Mouse (Mus musculus): ENCODE results near the gene Lrrc73.

Gene Lrrc73

DNA sequence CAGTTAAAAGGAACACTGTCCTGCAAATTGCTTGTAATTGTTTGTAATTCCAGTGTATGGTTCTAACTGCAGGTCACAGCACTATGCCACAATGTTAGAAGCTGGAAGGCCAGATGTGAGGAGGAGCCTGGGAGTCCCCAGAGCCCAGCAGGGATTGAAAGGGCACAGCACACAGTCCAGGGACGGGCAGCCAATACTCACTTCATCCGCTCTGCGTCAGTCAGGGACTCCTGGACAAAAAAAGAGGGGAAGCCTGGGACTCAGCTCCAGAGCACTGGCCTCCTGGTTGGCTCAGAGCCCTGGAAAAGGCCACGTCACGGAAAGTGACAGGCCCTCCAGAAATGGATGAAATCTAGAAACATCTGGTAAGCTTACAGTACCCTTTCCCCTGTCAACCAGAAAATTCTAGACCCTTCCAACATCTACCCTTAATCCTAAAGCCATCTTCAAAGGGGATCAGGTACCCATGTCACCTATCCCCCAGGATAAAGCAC lies 8.9 kb downstream of the Lrrc73 start:
- no peak for DNase-seq

DNA sequence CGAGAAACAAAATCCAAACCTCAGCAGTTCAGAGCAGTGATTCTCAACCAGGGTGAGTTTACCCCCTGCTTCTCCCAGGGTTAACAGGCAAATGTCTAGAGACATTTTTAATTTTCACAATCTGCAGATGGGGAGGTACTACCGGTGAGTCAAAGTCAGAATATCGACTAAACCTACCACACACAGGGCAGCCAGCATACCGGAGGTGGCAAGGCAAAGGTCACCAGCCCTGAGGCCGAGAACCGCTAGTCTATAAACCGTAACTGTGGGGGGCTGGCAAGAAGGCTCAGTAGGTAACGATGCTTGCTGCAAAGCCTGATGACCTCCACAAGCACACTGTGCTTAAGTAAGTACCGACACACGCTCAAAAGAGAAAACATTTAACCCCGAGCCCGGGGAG lies 12.2 kb downstream of the Lrrc73 start:
- DNase-seq = no peak

DNA sequence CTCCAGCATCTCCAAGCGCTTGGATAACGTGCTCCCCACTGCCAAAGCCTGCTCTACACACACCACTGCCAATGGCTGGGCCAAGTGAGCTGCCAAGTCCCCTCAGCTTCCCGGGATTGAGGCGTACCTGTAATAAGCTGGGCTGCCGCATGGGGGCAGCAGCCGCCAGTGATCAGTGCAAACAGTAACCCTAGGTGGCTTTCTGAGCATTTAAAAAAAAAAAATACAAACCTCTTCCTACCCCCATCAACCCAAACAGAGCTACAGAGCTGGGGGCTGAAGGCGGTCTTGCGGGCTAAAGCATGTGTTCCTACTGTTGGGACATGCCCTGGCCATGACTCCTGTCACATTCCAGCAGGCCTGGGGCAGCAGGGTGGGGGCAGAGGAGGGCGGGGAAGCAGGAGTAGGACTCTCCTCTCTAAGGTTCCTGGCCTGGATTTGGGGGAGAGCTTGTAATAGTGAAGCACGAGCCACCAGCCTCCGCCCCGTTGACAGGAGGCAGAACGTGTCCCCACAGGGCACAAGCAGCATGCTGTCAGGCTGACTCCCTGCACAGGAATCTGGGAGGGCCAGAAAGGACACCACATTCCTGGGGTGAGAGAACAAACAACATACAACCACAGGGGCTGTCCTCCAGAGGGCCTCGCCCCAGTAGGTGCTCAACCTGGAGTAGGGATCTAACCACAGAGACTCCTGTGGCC lies 12.7 kb downstream of the Lrrc73 start:
- DNase-seq = peak; percentile 84

DNA sequence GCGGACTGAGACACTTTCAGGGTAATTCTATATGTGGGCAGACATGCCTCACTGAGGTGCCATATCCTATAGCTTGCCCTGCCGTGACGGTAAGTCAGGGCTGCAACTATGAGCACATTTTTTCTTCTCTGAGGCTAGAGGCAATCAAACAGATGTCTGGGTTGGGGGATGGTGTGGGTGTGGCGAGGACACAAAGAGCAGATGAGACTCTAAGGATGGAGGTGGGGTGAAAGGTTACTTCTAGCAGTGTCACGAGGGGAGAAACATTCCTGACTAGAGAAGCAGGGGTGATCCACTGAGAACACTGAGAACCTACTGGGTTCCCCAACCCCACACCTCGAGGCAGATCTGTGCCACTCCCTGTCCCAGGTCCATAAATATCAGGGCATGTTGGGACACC lies 13.7 kb downstream of the Lrrc73 start:
- DNase-seq = no peak

GRCm38 (mm10) chr17:46267511-46267910 lies 14.2 kb downstream of the Lrrc73 start:
- DNase-seq = no peak

- DNase-seq = no peak
Measured at GRCm38 (mm10) chr17:46268026-46268720, 14.8 kb downstream of the Lrrc73 start.

DNA sequence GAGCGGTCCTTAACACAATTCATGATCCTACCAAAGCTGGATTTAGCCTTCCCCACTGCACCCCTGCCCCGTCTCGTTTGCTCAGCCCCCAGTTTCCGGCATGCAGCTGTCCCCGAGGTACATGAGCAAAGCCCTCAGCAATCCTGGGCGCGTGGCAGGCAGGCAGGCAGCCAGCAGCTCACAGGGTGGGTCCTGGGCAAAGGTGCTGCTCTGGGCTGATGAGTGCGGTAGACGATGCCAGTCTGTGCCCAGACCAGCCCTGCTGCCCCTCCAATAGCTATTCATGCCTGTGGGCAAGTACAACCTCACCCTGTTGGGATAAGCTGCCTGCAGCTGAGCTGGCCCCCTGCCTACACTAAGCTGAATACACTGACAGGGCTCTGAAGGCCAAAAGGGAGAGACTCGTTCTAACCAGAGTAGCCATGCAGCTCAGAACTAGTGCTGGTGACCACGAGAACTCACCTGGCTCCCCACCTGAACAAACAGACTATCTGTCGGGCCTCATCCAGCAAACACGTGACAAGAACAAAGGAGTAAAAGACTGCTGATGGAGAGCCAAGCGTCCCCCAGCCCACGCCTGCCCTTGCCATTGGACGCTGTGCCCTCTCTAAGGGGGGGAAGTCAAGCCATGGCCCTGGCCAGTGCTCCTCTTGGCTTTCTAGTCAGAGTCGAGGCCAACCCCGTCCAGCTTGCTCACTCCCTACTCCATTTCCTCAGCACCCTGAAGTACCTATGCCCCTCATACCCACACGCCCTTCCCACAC lies 16.6 kb downstream of the Lrrc73 start:
- DNase-seq = peak; percentile 64

DNA sequence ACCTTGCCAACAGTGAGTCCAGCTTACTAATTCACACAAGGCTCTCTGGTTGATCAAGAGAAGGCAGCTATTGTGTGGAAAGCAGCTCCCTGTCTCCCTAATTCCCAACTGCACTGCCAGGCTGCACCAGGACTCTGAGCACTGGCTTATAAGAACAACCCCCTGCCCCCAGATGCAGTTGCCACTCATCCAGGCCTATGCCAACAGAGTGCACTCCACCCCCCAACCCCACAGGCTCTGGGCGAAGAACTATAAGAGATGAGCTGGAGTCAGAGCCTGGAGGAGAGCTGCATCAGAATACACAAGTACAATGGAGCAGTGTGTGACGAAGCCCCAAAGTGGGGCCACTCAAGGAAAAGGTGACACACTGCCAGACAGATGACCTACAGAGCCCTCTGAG lies 18.7 kb downstream of the Lrrc73 start:
- no peak for DNase-seq

DNA sequence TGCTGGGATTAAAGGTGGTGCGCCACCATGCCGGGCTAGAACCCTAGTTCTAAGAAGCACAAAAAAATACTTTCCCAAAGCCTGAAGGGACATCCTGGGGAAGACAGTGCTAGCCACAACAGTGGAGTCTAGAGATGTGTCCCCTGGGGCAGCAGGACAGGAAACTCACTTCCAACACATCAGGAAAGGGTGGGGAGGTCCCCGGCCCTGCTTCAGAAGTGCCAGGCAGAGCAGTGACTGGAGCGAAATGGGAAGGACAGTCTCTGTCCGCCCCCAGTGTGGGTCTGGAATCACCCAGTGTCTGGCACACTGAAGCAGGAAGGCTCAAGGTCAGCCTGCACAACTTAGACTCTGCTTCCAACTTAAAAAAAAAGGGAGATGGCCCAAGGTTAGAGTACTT lies 19.3 kb downstream of the Lrrc73 start:
- peak; percentile 34 for DNase-seq

- no peak for DNase-seq
Measured at GRCm38 (mm10) chr17:46273803-46274236, 20.5 kb downstream of the Lrrc73 start.

- no peak for DNase-seq
Measured at GRCm38 (mm10) chr17:46274465-46274864, 21.1 kb downstream of the Lrrc73 start.

DNA sequence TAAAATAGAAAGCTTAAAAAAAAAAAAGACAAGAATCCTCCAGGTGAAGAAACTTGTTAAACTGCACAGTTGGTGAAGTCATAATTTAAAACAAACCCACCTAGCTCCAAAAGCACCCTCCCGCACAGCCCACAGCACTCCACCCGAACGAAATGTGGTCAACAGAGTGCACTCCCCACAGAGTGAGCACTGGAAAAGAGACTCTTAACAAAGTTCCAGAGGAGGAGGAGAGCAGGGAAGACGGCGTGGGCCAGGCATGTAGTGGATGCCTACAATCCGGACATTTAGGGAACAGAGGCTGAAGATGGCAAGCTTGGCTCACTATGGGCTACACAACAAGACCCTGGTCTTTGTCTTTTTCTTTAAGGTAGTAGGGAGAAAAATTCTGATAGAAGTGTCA lies 21.7 kb downstream of the Lrrc73 start:
- DNase-seq = no peak

- DNase-seq = no peak
Measured at GRCm38 (mm10) chr17:46275506-46275905, 22.2 kb downstream of the Lrrc73 start.

DNA sequence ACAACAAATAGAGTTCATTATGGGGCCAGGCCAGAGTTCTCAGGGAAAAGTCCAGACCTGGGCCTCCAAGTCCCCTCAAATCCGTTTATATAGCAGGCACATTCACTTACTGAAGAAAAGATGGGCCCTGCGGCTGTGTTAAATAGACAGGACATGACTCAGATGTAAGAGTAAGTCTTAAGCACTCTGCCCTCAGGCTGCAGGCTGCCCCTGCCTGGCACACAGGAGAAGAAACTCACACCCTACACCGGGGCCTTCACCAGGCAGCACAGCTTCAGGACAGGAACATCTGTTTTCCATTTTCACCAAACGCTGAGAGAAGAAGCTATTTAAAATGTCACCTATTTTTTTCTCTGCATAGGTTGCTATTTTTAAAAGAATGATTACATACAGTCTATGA lies 24.3 kb downstream of the Lrrc73 start:
- no peak for DNase-seq

- no peak for DNase-seq
Measured at GRCm38 (mm10) chr17:46278011-46278765, 24.9 kb downstream of the Lrrc73 start.

DNA sequence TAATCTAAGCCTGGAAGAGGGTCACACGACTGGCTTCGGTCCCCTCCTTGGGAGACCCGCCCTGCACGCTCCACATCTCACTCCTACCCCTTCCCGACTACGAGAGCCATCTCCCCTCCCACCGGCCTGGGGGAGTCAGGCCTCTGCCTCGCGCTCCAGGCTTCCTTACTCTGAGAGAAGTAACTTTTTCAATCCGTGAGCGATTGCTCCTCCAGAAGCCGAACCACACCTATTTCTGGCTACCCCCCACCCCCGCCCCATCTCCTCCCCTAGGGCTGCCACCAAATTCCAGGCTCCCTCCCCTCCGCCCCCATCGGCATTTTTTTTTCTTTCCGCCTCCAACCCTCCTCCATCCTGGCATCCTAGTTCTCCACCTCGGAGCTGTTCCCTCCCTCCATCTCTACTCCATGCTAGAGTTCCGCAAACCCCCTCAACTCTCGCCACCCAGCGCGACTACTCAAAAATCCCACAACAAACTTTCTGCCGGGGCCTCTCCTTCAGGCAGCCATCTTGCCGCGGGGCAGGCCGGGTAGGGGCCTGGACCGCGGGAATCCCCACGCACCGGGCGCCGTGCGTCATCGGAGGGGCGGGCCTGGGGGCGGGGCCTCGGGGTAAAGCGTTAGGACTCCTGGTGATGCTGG lies 29.3 kb downstream of the Lrrc73 start, which contains the start of gene Tjap1:
Tjap1 (minus strand) TSS at position 544 of the 641 bp plus-strand sequence.
- peak; percentile 86 for DNase-seq

DNA sequence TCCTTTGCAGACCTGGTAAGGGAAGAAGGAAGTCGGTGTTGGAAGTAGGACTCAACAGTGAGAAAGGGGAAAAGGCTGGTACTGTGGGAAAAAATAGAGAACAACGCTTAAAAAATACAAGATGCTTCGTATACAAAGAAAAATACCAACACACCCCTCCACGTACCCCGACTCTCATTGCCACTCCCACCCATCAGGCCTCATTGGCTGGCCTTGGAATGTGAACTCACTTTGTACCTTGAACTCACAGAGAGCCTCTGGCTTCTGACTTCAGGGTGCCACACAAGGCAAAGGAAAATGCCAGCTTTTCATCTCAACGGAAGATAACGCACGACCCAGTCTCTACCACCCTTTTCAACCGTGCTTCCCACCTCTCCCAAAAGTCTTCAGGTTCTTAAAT lies 29.8 kb downstream of the Lrrc73 start:
- DNase-seq = no peak

- peak; percentile 22 for DNase-seq
Measured at GRCm38 (mm10) chr17:46283911-46284310, 30.6 kb downstream of the Lrrc73 start.

DNA sequence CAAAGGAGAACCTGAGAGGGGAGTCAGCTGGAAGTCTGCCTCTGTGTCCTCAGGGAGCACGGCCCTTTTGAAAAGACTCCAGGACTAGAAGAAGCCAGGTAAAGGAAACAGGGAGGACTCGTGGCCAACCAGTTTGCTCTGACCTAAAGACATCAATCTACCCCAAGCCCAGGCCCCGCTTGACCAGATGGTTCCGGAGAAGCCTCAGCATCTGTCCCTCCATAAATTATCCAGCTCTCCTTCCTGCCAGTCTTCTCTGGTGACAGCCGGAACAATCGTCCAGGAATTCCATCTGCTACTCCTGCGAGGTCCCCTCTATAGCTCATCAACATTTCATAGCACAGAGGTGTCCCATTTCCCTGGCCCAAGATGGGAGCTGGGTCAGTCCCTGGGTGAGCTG lies 31.3 kb downstream of the Lrrc73 start:
- no peak for DNase-seq

DNA sequence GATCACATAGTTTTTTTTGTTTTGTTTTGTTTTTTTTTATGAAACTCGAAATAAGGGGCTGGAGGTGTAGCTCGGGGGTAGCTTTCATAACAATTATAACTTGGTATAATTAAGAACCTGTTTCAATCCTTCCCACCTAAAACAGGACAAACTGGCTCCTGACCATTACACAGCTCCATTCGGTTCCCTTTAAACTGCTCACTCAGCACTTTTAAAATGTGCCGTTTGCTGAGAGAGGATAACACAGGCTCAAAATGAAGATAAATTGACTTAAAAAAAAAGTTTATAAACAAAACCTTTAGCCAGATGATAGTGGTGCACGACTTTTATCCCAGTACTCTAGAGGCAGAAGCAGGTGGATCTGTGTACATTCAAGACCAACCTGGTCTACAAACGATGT lies 32.1 kb downstream of the Lrrc73 start:
- no peak for DNase-seq

DNA sequence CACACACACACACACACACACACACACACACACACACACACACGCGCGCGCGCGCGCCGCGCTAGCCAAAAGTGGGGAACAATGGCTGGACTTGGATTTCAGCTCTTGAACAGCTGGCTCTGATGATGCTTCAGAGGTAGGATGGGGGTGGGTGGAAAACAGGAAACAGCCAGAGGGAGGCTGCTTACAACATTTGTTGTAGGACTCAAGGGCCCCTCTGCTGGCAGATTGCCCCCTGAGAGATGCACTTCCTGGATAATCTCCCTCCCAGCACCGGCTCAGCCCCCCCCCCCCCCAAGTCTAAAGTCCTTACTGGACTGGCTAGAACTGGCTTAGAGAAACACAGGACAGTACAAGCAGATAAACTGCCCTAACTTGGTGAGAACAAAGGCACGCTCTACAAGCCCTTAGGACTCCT lies 34.4 kb downstream of the Lrrc73 start:
- peak; percentile 38 for DNase-seq

DNA sequence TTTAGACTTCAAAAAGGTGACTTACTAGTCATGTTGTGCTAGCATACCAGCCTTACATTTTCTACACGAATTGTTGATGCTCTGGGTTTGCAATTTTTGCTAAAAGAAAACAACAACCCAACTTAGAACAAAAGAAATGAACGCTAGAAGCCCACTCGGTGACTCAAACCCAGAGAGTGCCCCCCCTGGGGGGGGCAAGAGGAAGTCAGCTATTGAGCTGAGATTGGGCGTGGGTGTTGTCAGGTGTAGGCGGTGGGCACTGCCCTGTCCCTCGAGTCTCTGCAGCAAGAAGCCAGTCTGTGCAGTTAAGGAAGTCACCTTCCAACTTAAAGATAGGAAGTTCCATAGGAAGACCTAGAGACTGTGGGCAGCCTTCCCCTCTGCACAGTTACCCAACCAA lies 43.3 kb downstream of the Lrrc73 start:
- DNase-seq = no peak
